Mouse (Mus musculus): ENCODE results near the gene Inhbc. TPM values are rescaled to one million over a fixed set of nuclear protein-coding genes. Genes with fewer than 3 reads are reported as not detected.

Gene Inhbc
- total and polyA plus RNA-seq, 3 experiments = not detected

DNA sequence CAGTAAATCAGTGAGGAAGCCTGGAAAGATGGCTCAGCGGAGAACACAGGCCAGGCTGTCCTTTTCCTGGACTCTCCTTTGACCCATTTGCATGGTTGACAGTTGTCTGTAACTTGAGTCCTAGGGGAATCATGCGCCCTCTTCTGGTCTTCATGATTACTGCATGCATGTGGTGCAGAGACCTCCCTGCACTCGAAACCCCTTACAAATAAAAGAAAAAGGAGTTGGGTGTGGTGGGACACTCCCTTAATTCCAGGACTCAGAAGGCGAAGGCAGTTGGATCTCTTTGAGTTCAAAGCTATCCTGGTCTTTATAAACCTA, 57.9 kb downstream of the Inhbc start (continued):
- TF ChIP-seq KAT2A (conservative IDR thresholded peaks at IDR 0.05; ENCODE audit: low read depth, low read length) (no peak), ETS1 (IDR thresholded peaks at IDR 0.05; ENCODE audit: low read depth, low read length) (peak; percentile 49; the same call in 1 of the 2 replicates), UBTF (IDR thresholded peaks at IDR 0.05; ENCODE audit: borderline replicate concordance, insufficient read depth, low read depth, low read length) (no peak), ZC3H11A (IDR thresholded peaks at IDR 0.05; ENCODE audit: low read depth, low read length) (peak; percentile 39), RCOR1 (IDR thresholded peaks at IDR 0.05; ENCODE audit: low read depth, low read length) (no peak; the same call in 1 of the 2 replicates), EP300 (IDR thresholded peaks at IDR 0.05; ENCODE audit: low read depth in 1 of 2, low read length in 2 of 2) (no peak), SMC3 (IDR thresholded peaks at IDR 0.05; ENCODE audit: low read depth, low read length) (peak; percentile 65), MXI1 (IDR thresholded peaks at IDR 0.05; ENCODE audit: low read depth, low read length) (no peak), NRF1 (IDR thresholded peaks at IDR 0.05; ENCODE audit: insufficient read depth, low read depth, low read length, poor library complexity, severe bottlenecking) (no peak), MAFK (IDR thresholded peaks at IDR 0.05; ENCODE audit: borderline replicate concordance, low read depth, low read length) (no peak), ELF1 (IDR thresholded peaks at IDR 0.05; ENCODE audit: low read depth, low read length) (no peak), MAZ (IDR thresholded peaks at IDR 0.05; ENCODE audit: low read depth, low read length) (no peak), ZNF384 (IDR thresholded peaks at IDR 0.05; ENCODE audit: low read depth, low read length) (no peak; the same call in 1 of the 2 replicates), TBP (IDR thresholded peaks at IDR 0.05; ENCODE audit: low read depth, low read length) (peak; percentile 77), ZMIZ1 (IDR thresholded peaks at IDR 0.05; ENCODE audit: low read depth, low read length) (no peak; the same call in 1 of the 2 replicates), MEF2A (IDR thresholded peaks at IDR 0.05; ENCODE audit: extremely low read depth, insufficient replicate concordance, low read depth, low read length, poor library complexity, severe bottlenecking) (no peak), USF1 (IDR thresholded peaks at IDR 0.05; ENCODE audit: low read depth, low read length) (no peak), GABPA (IDR thresholded peaks at IDR 0.05; ENCODE audit: low read depth, low read length) (no peak), ZKSCAN1 (IDR thresholded peaks at IDR 0.05; ENCODE audit: low read depth, low read length) (no peak), GATA1 (IDR thresholded peaks at IDR 0.05; ENCODE audit: low read depth, low read length) (no peak)

DNA sequence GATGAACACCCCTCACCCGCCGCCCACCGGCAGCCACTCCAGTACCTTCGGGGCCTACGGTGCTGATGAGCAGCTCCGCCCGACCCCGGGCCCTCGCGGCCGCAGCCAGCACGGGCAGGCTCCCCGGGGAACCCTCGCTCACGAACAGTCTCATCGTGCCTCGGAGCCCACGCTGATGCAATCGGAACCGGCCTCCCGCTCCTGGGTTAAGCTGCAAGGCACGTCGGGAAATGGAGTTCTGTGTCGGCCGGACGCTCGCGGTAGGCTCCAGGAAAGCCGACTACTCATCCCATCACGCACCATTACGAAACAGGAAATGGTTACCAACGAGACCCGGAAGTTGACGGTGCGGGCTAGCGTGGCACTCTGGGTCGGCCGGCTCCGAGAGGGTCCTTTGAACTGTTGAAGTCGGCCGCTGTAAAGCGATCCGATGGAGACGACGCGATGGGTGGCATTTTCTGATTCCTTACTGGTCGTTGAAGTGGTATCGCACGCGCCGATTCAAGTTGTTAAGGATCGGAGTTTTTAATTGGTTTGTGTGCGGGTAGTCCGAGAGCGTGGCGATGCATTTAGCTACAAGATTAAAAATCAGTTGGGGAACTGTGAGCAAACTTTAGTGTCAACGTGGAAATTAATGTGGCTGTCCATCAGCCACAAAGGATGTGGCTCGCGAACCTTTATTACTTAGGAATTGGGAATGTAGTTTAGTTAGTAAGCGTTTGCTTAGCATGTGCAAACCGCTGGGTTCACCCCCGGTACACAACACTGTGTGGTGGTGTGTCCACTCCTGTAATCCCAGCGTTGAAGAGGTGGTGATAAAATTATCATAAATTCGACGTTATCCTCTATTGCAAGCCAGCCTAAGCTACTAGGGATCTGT, 58.5 kb downstream of the Inhbc start, which contains the start of gene Mars:
TSS of gene Mars (minus strand) at position 311 of the 880 bp plus-strand sequence.
- H3K9ac ChIP-seq (ENCODE audit: control insufficient read depth, low read depth, low read length, poor library complexity, severe bottlenecking) = peak within 1 kb of the TSS; percentile 95
- H3K79me2 ChIP-seq (ENCODE audit: control insufficient read depth, insufficient read depth, low read length, poor library complexity) = peaks cover 29% of the 10 kb centered on the region
- peak; percentile 97 for DNase-seq (ENCODE audit: low read depth, low spot score)
- peaks cover 10 to 18% of the 10 kb centered on the region in 2 experiments for H3K36me3 ChIP-seq (ENCODE audit: control insufficient read depth in 1 of 2, insufficient read depth in 2 of 2, low read length in 2 of 2)
- no peaks in the 10 kb centered on the region for H3K27me3 ChIP-seq (ENCODE audit: control insufficient read depth in 1 of 2, insufficient read depth in 2 of 2, low read length in 2 of 2)
- peak within 1 kb of the TSS; percentile 75 for H3K27ac ChIP-seq (ENCODE audit: control insufficient read depth, low read depth, low read length)
- peak within 1 kb of the TSS; percentile 76 to 80 for H3K4me3 ChIP-seq (ENCODE audit: control insufficient read depth in 1 of 2, insufficient read depth in 1 of 2, low read depth in 2 of 2, low read length in 2 of 2)
- peaks cover 3 to 20% of the 10 kb centered on the region in 2 experiments; a peak in 3 of 4 replicates for H3K4me1 ChIP-seq (ENCODE audit: control insufficient read depth in 1 of 2, insufficient read depth in 2 of 2, low read length in 2 of 2)
- H3K9me3 ChIP-seq (replicated peaks; ENCODE audit: insufficient read depth, low read length) = no peaks in the 10 kb centered on the region
- no peak for TF ChIP-seq UBTF (IDR thresholded peaks at IDR 0.05; ENCODE audit: borderline replicate concordance, insufficient read depth, low read depth, low read length)
- no peak for TF ChIP-seq JUND (IDR thresholded peaks at IDR 0.05; ENCODE audit: low read depth, low read length)
- TF ChIP-seq TAL1 (IDR thresholded peaks at IDR 0.05; ENCODE audit: low read length) = no peak
- TF ChIP-seq ZNF384 (IDR thresholded peaks at IDR 0.05; ENCODE audit: low read depth, low read length) = no peak
- no peak for TF ChIP-seq ZKSCAN1 (IDR thresholded peaks at IDR 0.05; ENCODE audit: low read depth, low read length)
- peak; percentile 93 for TF ChIP-seq MYC (IDR thresholded peaks at IDR 0.05; ENCODE audit: low read depth, low read length)
- TF ChIP-seq POLR2A (IDR thresholded peaks at IDR 0.05; ENCODE audit: control insufficient read depth in 1 of 2, insufficient read depth in 1 of 2, low read depth in 1 of 2, low read length in 2 of 2, poor library complexity in 1 of 2) = peak; percentile 51 to 86; a peak in 3 of 4 replicates
- no peak for TF ChIP-seq ZC3H11A (IDR thresholded peaks at IDR 0.05; ENCODE audit: low read depth, low read length)
- 0 out of 2 replicates have a peak, but pooled peaks have one; percentile 59 for TF ChIP-seq MAZ (IDR thresholded peaks at IDR 0.05; ENCODE audit: low read depth, low read length)
- 0 out of 2 replicates have a peak, but pooled peaks have one; percentile 23 for TF ChIP-seq CHD2 (IDR thresholded peaks at IDR 0.05; ENCODE audit: low read length)
- no peak for TF ChIP-seq MAFK (IDR thresholded peaks at IDR 0.05; ENCODE audit: borderline replicate concordance, low read depth, low read length)
- peak; percentile 47; the same call in 1 of the 2 replicates for TF ChIP-seq USF1 (IDR thresholded peaks at IDR 0.05; ENCODE audit: low read depth, low read length)
- peak in 1 of 2 experiments; percentile 41; a peak in 1 of 4 replicates for TF ChIP-seq EP300 (IDR thresholded peaks at IDR 0.05; ENCODE audit: low read depth in 1 of 2, low read length in 2 of 2)
- peak; percentile 81 for TF ChIP-seq NELFE (IDR thresholded peaks at IDR 0.05; ENCODE audit: low read depth, low read length)
- TF ChIP-seq MXI1 (IDR thresholded peaks at IDR 0.05; ENCODE audit: low read depth, low read length) = peak; percentile 95
- no peak for TF ChIP-seq POLR2AphosphoS5 (IDR thresholded peaks at IDR 0.05; ENCODE audit: borderline replicate concordance, low read depth, low read length)
- no peak for TF ChIP-seq MEF2A (IDR thresholded peaks at IDR 0.05; ENCODE audit: extremely low read depth, insufficient replicate concordance, low read depth, low read length, poor library complexity, severe bottlenecking)
- peak; percentile 73 for TF ChIP-seq MAX (IDR thresholded peaks at IDR 0.05; ENCODE audit: low read length)
- TF ChIP-seq RCOR1 (IDR thresholded peaks at IDR 0.05; ENCODE audit: low read depth, low read length) = 0 out of 2 replicates have a peak, but pooled peaks have one; percentile 17
- peak; percentile 55; the same call in 1 of the 2 replicates for TF ChIP-seq E2F4 (IDR thresholded peaks at IDR 0.05; ENCODE audit: borderline replicate concordance, low read depth, low read length)
- peak; percentile 93 for TF ChIP-seq ELF1 (IDR thresholded peaks at IDR 0.05; ENCODE audit: low read depth, low read length)
- TF ChIP-seq SIN3A (IDR thresholded peaks at IDR 0.05; ENCODE audit: low read length) = peak; percentile 97
